Mouse (Mus musculus) right cerebral cortex, postnatal 10 days (tissue): ENCODE measurements around the gene 1700017B05Rik.
"Not testable (repeated sequence)": the region's sequence is repeated elsewhere in the genome, so short reads cannot be mapped to it uniquely, and the experiment has no call there.

Experiments
- DNase-seq, 2 experiments: peaks; one replicate each; pipeline ENCODE4 v3.0.0; 2021; ENCODE audit warnings: low spot score in 2 of 2

1700017B05Rik gene

DNA sequence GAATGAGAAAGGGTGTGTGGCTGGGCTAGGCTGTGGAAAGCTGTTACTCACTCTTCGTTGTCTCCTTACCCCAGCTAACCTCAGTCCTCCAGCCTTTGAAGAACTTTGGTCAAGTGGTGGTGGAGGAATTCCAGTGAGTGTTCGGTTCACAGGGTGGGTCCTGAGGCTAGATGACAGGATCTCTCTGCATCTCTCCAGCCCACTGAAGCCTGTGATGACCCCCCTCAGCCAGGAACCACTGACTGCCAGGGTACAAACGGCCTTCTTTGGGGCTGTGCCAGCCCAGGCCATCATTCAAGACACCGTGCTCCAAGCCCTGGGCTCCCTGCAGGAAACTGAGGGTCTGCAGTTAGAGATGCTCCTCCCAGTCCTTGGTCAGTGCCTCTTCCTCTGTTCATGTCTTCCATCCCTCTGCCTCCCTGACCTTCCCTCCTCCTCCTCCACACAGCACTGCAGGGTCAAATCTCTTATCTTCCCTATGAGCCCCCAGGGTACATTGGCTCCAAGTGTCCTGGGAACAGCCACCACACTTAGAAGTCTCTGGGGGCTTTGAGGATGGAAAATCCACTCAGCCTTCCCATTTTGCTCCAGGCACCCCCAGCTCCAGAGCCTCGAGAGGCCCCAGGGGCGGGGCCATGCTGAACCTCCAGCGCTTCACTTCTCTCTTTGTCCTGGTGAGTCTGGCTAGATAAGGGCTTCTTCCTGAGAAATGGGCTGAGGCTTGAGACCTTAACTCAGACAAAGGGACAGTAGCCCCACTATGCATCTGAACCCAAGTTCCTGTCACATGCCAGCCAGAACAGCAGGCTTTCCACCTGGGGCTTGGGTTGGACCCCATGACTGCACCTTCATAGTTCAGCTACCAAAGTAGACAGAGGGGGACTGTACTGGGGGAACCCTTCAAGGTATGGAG lies 14.1 kb downstream of the 1700017B05Rik start:
- no peak for DNase-seq

DNA sequence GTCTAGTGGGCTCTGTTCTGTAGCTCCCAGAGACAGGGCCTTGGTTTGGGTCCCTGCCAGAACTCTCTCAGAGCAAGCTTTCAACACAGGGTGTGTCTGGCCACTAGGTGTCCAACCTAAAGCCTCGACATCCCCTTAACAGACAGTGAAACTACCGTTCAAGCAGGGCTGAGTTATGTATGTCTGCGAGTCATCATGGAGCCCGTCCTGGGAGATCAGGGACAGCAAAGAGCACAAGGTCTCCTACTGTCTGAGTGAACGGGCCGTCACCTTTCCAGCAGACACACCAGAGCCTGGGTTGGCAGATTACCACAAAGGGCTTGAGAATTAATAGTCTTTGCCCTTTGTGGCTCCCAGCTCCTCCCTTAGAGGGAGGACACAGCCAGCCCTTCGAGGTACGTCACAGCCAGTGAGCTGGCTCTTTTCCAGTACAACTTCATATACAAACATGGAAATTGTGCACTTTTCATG lies 15.2 kb downstream of the 1700017B05Rik start:
- DNase-seq = no peak

DNA sequence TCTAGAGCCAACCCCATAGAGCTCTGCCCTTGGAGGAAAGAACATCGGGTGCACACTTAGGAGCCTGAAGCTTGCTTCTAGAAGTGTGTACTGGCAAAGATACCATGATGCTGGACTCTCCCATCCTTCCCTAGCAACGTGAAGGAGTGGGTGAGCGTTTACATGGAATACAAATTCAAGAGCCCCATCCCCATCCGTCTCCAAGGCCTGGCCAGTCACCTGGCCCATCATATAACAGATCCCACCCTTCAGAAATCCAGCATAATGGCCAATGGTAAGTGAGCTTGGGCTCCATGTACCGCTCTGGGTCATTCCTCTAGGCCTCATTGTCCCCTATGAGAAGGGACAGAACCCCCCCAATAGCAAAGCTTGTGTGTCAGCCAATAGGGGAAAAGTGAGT lies 15.9 kb downstream of the 1700017B05Rik start:
- DNase-seq = no peak

DNA sequence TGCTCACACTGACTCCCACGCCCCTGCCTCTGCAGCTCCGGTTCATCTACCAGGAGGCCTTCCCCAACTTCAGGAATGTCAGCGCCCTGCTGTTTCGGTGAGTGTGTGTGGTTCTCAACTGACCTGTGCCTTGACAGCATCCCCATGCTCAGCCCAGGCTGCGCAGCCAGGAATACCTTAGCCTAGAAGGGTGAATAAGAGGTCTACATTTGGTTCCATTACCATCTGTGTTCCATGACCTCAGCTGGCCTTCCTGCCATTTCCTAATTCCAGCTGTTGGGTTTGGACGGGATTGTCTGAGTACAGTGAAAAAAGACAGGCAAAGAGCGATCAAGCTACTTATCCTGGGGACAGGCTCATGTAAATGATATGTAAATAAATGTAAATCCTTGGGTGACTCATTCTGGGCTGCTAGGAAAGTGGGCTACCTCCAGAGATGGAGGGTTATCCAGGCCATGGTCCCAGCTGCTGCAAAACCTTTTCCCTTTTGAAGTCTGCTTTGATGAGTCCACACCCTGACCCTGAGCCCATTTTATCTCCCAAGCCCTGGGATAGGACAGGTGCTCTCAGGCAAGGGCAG lies 18.2 kb downstream of the 1700017B05Rik start:
- no peak for DNase-seq

DNA sequence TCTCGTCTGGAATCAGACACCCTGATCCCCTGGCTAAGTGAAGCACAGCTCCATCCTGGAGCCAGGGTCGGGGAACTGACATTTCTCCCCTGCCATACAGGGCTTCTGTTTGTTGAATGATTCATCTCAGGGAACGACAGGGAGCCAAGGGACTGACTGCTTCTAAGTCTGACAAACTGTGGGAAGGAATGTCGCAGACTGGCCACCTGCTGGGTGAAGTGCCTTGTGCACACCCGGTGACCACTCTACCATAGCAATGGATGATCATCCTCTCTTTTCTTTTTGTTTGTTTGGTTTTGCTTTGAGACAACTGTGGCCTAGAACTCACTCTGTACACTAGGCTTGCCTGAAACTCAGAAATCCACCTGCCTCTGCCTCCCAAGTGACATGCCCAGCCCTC lies 19.5 kb downstream of the 1700017B05Rik start:
- DNase-seq = no peak

DNA sequence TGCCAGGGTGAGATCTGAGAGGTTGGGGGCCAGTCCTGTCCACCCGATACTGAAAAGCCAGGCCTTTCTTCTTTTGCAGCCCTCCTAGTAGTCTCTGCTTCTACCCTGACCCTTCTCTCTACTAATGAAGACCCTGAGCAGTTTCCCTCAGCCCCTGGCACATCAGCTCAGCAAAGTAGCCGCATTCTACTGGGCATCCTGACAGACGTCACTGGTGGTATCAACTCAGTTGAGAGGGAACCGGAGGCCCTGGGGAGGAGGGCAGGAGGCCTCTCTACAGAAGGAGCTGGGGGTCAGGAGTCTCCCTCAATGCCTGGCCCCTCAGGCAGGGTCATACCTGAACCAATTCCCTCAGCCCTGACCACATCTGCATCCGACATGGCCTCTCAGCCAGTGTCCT lies 21.3 kb downstream of the 1700017B05Rik start:
- DNase-seq = no peak

DNA sequence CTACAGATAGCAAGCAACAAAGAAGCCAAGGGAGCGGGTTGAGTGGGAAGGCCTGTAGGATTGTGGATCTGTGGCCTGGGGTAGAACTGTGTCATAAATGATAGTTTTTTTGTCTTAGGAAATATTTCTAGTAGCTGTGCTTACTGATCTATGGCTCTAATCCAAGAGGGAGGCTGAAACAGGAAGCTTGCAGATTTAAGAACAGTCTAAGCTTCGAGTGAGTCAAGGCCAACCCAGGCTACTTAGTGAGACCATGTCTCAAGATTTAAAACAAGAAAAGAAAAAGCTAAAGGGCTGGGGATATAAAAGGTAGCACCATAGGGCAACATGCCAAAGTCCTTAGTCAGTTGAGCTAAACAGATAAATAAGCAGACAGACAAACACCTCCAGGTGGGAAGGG lies 24.2 kb downstream of the 1700017B05Rik start:
- no peak for DNase-seq

DNA sequence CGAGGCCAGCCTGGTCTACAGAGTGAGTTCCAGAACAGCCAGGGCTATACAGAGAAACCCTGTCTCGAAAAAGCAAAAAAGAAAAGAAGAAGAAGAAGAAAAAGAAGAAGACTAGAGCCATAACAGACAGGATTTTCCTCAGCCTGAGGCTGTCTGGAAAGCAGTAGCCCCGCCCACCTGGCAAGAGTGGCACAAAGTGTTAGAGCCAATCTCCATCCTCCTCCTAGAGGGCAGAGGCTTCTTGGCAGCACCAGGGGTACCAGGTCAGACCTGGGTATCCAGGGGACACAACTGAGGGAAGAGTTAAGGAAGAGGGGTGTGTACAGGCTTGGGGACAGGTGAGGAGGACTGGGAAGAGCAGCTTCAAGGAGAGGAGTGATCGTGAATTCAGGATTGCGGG lies 24.7 kb downstream of the 1700017B05Rik start:
- DNase-seq = no peak

DNA sequence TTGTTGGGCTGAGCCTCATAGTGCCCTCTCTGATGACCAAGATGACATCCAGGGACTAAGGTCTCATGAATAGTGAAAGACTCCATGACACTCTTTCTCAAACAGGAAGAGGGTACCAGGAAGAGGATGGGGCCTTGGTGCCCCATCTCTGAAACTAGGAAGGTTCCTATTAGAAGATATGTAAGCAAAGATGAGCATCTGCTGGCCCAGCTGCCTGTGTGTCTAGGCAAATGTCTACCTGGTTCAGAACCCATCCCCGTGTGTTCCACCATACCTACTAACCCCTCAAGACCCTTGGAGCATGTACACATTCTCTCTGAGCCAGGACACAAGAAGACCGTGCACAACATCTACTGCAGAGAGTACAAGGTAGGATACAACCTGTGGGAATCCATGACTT lies 26.2 kb downstream of the 1700017B05Rik start, which contains the start of gene Trcg1:
Trcg1 (plus strand) TSS at position 301 of the 400 bp plus-strand sequence.
- no peak for DNase-seq

DNA sequence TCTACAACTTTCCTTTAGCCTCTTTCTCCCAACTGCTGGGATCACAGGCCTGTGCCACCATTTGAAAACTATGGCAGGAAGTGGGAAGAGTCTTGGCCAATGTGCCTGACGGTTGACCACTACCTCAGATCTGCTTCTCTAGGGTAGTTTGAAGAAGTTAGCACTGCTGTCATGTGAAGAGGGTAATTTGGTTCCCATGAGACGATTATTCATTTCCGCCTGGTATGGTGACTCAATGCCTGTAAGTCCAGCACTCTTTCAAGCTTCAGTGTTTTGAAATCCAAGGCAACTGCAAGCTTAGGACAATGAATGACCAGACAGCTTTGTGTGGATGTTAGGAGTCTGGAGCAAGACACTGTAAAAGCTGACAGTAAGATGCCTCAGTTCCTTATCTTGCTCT lies 28.6 kb downstream of the 1700017B05Rik start:
- no peak for DNase-seq

DNA sequence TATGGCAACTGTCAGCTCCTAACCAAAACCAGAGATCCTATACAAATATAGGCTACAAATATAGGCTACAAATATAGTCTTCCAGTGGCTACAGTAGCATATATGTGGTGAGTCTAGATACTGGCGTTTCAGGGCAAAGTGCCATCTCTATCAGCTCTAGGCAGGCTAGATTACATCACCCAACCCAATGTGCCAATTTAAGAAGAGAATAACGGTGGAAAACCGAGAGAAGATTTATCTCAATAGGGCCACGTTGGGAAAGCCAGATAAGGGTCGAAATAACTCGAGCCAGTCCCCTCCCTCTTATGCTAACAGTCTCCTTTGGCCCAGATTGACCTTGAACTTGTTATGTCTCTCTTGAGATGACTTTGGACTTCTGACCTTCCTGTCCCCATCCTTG lies 29.3 kb downstream of the 1700017B05Rik start:
- DNase-seq = no peak

DNA sequence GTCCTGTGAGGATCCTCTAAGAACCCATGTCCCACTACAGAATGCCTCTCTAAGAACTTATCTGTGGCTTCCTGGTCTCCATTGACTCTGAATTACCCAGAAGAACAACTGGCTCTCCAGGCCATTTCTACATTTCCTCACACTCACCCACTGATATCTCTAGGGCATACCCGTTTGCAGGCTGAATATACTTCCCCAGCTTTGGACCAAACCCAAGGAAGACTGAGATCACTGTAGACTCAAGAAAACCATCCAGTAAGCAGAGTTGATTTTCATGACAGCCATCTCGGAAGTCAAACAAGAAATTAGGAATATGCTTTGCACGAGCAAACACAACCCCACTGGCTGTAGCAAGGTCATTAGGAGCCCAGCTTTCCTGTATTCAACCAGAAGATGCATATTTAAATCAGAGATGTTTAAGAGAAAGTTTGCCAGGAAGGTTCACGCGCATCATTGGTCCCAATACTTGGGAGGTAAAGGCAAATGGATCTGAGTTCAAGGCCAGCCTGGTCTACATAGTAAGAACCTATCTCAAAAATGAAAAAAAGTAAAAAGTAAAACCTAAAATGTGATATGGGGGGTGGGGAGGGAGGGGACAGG lies 30.0 kb downstream of the 1700017B05Rik start:
- DNase-seq = no peak

DNA sequence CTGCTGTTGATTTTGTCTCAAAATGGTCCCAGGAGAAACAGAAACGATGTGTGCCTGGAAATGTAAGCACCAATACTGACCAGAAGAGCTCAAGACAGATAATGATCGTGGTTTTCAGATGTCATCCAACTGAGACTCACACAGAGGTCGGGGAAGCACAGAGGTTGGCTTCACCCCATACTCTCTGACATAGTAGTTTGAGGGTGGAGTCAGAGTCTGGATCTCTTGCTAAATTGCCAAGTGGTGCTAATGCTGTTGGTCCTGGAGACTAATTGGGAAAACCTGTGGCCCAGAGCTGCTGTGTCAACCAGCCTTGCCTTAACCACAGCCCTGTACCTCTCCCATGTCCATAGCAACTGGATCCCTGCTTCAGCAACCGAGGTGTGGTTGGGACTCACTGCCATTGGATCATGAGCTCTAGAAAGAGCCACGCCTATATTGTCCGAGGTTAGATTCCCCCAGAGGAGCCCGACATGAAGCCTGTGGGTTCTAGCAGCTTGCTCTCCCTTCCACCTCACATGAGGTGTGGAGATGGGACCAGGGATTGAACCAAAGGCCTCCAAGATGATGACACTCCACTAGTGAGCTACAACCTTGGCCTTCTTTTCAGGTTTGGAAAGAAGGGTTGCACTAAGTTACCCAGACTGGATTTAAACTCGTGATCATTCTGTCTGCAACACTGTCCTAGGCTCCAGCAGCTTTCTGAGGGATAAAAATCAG lies 30.7 kb downstream of the 1700017B05Rik start:
- no peak for DNase-seq

DNA sequence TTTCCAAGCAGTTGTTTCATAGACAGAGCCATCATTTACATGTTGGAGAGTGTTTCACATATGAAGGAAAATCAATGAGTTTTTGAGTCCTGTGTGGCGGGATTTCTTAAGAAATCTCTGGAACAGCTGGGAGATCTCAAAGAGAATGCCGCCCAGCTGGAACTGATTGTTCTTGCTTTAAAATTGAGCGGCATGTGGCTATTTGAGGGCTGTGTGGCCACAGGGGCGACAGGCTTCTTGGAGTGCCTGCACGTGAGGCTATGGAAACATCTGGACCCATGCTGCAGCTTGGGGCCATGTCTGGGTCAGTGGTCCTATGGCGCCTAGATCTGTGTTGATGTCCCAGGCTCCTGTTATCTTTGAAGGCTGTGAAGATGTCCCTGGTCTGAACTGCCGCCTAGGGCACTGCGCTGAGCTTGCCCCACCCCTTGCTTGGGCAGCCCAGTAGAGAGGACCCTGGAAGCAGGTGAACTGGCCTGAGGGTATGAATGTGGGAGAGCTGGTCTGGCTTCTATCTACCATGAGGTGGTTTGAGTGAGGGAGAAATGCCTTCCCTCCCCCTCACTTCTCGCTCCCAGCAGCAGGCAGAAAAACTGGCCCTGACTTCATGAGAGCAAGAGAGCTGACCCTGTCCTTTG lies 32.1 kb downstream of the 1700017B05Rik start:
- DNase-seq = no peak

DNA sequence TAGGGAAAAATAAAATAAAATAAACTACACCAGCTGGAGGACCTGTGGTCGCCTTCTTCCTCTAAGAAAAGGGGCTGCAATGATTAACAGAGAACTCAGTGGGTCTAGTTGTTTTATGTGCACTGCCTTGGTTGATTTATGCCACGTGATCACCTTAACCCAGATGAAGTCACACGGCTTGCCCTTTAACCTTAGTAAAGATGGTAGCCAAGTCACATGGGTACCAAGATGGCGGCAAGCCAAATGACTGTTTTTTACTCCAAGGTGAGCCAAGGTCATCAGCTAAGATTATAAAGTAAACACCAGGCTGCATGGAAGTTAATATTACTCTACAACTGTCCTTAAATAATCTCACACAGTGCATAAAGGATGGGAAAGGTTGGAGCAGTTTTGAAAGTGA lies 32.7 kb downstream of the 1700017B05Rik start:
- DNase-seq = no peak

DNA sequence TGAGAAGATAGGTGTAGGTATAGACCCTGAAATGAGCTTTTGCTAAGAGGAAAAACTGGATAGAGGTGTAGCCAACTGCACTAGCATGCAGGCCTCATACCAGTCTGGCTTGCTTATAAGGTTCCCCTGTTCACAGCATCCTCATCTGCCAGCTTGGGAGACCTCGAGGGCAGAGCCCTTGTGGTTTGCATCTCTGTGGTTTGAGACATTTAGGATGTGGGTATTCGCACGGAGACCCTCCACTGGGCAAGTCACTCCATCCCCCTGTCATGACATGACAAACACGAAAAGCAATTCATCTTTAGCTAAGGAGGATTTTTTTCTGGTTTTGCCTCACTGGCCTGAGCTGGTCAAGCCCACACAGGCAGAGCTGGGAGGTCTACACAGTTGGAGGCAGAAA lies 34.2 kb downstream of the 1700017B05Rik start:
- DNase-seq = no peak

DNA sequence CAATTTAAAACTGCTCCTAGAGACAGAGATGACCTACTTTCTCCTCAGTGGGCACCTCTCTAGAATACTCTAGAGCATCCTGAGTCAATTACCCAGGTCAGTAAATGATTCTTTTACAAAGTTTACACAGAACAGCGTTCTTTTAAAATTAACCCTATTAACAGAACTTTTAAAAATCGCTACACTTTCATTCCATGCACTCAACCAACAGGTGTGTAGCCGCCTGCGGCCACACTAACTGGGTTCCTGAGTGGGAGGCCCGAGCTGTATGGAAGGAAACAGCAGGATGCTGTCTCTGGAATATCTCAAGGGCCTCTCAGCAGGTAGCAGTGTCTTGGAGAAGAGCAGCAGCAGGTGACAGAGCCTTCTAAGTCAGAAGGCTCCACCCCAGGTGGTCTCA lies 35.2 kb downstream of the 1700017B05Rik start:
- no peak for DNase-seq

DNA sequence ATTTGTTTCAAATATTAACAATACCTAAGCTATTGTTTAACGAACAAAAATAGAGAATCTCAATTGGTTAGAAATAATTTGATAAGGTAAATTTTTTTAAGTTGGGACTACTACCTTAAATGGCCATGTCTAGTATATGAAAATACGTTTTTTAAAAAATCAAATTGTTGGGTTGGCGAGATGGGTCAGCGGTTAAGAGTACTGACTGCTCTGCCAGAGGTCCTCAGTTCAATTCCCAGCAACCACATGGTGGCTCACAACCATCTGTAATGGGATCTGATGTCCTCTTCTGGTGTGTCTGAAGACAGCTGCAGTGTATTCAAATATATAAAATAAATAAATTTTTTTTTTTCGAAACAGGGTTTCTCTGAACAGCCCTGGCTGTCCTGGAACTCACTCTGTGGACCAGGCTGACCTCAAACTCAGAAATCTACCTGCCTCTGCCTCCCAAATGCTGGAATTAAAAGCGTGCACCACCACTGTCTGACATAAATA lies 35.7 kb downstream of the 1700017B05Rik start:
- DNase-seq = not testable (repeated sequence)

DNA sequence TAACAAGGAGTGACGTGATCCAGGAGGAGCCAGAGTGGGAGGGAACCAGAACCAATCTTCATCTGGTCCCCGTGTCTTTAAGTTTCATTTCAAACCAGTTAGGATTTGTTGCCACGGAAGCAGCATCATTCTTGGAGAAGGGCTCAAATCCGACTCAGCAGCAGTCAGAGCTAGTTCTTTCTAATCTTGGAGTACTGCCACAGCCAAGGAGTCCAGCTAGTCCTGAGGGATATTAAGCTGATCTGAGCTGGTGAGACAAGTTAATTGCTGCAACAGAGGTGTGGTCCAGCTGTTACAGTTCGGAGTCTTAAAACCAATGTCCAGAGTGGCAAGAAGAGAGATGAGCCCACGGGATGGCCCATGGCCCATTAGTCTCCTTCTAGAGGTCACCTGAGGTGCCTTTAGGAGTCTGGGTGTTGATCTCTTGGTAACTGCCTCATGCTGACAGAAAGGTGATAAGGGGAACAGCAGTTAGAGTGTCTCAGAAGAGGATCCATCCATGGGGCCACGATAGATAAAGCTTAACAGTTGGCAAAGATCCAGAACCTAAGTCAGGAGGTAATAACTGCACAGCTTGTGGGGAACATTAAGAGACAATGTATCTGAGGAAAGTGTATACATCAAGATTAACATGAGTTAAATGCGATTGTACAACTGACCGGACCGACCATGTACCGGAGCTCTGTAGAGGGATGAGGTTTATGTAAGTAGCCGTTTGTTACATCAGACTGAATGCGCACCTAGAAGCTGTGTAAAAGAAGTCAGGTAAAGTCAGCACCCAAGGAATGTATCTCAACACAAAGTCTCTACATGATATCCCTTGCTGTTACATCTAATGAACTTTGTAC lies 36.4 kb downstream of the 1700017B05Rik start:
- no peak for DNase-seq

DNA sequence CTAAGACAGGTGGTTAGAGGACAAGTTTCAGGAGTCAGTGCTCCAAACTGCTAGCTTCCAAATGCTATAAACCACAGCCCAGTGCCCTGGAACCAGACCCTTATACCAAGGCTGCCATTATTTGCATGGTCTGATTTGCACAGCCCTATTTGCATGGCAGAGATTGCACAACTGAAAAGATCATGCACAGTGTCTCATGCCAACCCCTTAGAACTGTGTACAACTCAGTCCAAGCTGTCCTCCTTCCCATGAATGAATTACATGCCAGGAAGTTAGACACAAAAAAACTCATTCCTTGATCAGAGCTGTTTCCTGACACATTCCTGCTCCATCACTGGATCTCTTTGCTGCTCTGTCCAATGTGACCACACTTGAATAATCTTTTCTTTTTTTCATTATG lies 39.1 kb downstream of the 1700017B05Rik start:
- DNase-seq = no peak
